Mouse (Mus musculus): Measurements from ENCODE around the gene E130218I03Rik. TPM values are rescaled to one million over a fixed set of nuclear protein-coding genes. Genes with fewer than 3 reads are reported as not detected.
A peak's percentile ranks its signal among the peaks of the same experiment; 100 is the strongest.

E130218I03Rik gene
- polyA plus RNA-seq, 2 experiments, result not detected

DNA sequence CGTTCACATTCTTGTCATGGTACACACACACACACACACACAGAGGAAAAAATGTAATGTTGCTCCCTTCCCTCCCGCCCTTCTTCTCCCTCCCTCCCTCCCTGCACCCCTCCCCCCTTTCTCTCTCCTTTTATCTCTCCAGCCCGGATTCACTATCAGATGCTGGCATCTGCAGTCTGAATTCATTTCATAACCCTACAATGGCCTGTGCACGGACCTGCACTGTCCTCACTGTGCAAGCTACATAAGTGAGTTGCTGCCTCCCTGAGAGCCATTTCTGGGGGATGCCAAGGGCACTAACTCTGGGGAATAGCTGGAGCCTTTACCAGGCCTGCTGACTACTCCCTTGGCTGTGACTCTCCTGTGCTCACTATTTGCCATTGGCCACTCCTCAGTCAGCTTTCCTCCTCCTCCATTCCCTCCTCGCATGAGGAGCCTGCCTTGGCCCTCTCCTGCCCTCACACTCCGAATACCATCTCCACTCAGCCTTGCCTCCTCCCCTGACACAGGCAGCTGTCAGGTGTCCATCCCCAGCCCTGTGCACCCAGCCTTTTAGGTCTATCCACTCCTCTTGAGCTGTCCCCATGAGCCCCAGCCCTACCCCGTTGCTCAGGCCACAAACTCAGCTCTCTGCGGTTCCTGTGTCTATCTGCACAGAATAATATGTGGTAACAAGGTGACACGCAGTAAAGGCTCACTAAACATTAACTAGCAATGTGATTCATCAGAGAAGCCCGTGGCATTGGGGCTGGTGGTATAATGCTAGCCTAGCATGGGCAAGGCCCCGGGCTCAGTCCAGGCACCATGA is 20.5 kb upstream of the E130218I03Rik start:
- Histone ChIP-seq H3K9ac (replicated peaks) (no peak overlapping the region), H3K9me3 (ENCODE audit: control insufficient read depth, low read length) (no peaks in the 10 kb centered on the region), H3K4me1 (replicated peaks; ENCODE audit: control insufficient read depth in 2 of 2, insufficient read depth in 2 of 2, low read length in 1 of 2) (peaks cover 0 to 4% of the 10 kb centered on the region in 2 experiments; a peak in 1 of 4 replicates), H3K4me3 (ENCODE audit: insufficient read depth in 1 of 2, low read depth in 2 of 2, low read length in 2 of 2) (no peak overlapping the region), H3K4me2 (ENCODE audit: low read depth) (no peak overlapping the region), H3K27ac (no peak overlapping the region), H3K27me3 (ENCODE audit: control insufficient read depth, insufficient read depth, low read length) (no peaks in the 10 kb centered on the region), H3K36me3 (replicated peaks; ENCODE audit: control insufficient read depth, insufficient read depth, low read depth) (no peaks in the 10 kb centered on the region)
- 39% methylated on average over 11 of the region's 11 CpGs for WGBS (ENCODE audit: insufficient replicate concordance)
- ATAC-seq (ENCODE audit: insufficient read depth) (peak; percentile 50; the same call in 1 of the 2 replicates), DNase-seq (ENCODE audit: low read depth in 3 of 3, low spot score in 3 of 3) (no peak)
- no peak for TF ChIP-seq EP300 (IDR thresholded peaks at IDR 0.05; ENCODE audit: low read depth)
- no peak for TF ChIP-seq CTCF (IDR thresholded peaks at IDR 0.05; ENCODE audit: low read depth)

DNA sequence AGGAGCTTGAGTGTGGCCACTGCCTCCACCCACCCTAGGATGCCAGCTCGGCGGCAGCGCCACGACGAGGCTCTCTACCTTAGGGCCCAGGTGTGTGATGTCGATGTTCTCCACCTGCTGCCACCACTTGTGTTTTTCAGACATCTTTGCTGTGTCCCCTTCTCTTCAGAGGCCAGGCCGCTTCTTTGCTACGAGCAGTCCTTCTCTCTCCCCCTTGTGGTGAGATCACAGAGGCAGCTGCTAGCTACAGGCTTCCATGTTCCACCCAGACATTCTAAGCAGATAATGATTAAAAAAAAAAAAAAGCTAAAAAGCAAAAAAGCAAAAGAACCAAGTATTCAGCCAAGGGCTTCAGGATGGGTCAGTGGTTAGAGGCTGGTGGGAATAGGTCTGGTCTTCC is 16.3 kb upstream of the E130218I03Rik start, which contains the start of gene Catsper4:
Catsper4 (minus strand) TSS at position 190 of the 400 bp plus-strand sequence.
- no peak; the same call in 1 of the 2 replicates for TF ChIP-seq CTCF (IDR thresholded peaks at IDR 0.05; ENCODE audit: low read depth)
- no peak within 1 kb of the TSS for H3K27ac ChIP-seq
- H3K4me2 ChIP-seq (ENCODE audit: low read depth), result no peak within 1 kb of the TSS
- DNase-seq (ENCODE audit: low read depth in 3 of 3, low spot score in 3 of 3), result no peak
- ATAC-seq (ENCODE audit: insufficient read depth), result no peak
- no peaks in the 10 kb centered on the region for H3K9me3 ChIP-seq (ENCODE audit: control insufficient read depth, low read length)
- H3K36me3 ChIP-seq (replicated peaks; ENCODE audit: control insufficient read depth, insufficient read depth, low read depth), result no peaks in the 10 kb centered on the region
- H3K9ac ChIP-seq (replicated peaks), result no peak within 1 kb of the TSS
- WGBS (ENCODE audit: insufficient replicate concordance), result 58% methylated on average over 8 of the region's 8 CpGs
- H3K4me3 ChIP-seq (ENCODE audit: insufficient read depth in 1 of 2, low read depth in 2 of 2, low read length in 2 of 2), result no peak within 1 kb of the TSS
- H3K27me3 ChIP-seq (ENCODE audit: control insufficient read depth, insufficient read depth, low read length), result no peaks in the 10 kb centered on the region
- peaks cover 0 to 4% of the 10 kb centered on the region in 2 experiments; a peak in 1 of 4 replicates for H3K4me1 ChIP-seq (replicated peaks; ENCODE audit: control insufficient read depth in 2 of 2, insufficient read depth in 2 of 2, low read length in 1 of 2)

DNA sequence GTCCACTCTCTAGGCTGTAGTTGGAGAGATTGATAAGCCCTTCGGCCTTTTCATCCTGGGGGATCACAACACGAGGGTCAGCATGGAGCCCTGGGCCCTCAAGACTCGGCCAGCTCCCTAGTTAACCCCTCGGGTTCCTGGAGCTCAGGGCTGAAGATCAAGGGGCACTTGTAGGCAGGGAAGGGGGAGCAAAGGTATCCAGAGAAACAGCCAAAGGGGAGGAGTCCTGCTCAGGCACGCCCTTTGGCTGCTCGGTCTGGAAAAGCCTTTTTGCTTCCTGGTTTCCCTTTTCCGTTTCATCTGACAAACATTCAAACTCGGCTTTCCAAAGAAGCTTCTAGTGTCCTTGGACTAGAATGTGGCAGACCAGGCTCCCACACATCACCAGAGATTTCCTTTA is 13.0 kb upstream of the E130218I03Rik start:
- Histone ChIP-seq H3K36me3 (replicated peaks; ENCODE audit: control insufficient read depth, insufficient read depth, low read depth) (no peaks in the 10 kb centered on the region), H3K4me2 (ENCODE audit: low read depth) (no peak overlapping the region), H3K9ac (replicated peaks) (no peak overlapping the region), H3K4me3 (ENCODE audit: insufficient read depth in 1 of 2, low read depth in 2 of 2, low read length in 2 of 2) (no peak overlapping the region), H3K4me1 (replicated peaks; ENCODE audit: control insufficient read depth in 2 of 2, insufficient read depth in 2 of 2, low read length in 1 of 2) (no peaks in the 10 kb centered on the region), H3K9me3 (ENCODE audit: control insufficient read depth, low read length) (no peaks in the 10 kb centered on the region), H3K27me3 (ENCODE audit: control insufficient read depth, insufficient read depth, low read length) (no peaks in the 10 kb centered on the region), H3K27ac (no peak overlapping the region)
- TF ChIP-seq CTCF (IDR thresholded peaks at IDR 0.05; ENCODE audit: low read depth) (no peak), EP300 (IDR thresholded peaks at IDR 0.05; ENCODE audit: low read depth) (no peak)
- 36% methylated on average over 8 of the region's 8 CpGs for WGBS (ENCODE audit: insufficient replicate concordance)
- ATAC-seq (ENCODE audit: insufficient read depth) (no peak), DNase-seq (ENCODE audit: low read depth in 3 of 3, low spot score in 3 of 3) (no peak)

DNA sequence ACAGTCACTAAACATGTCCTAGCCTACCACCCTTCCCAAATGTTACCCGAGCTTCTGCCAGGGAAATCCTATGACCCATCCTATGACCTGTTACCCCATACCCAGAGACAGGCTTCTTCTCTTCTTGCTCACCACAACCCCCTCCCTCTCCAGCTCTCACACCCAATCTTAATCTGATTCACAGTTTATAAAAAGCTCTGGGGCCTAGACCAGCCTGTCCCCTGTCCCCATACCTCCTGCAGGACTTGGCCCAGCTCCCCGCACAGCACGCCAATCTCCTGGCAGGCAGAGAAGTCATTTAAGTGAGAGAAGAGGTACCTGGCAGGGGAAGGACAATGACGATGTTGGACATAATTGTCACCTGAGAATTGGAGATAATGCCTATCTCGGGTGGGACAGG is 8.6 kb upstream of the E130218I03Rik start:
- 48% methylated on average over 5 of the region's 5 CpGs for WGBS (ENCODE audit: insufficient replicate concordance)
- ATAC-seq (ENCODE audit: insufficient read depth), result no peak
- Histone ChIP-seq H3K27ac (no peak overlapping the region), H3K4me1 (replicated peaks; ENCODE audit: control insufficient read depth in 2 of 2, insufficient read depth in 2 of 2, low read length in 1 of 2) (peaks cover 0 to 3% of the 10 kb centered on the region in 2 experiments; a peak in 2 of 4 replicates), H3K9ac (replicated peaks) (no peak overlapping the region), H3K9me3 (ENCODE audit: control insufficient read depth, low read length) (no peaks in the 10 kb centered on the region), H3K4me3 (ENCODE audit: insufficient read depth in 1 of 2, low read depth in 2 of 2, low read length in 2 of 2) (no peak overlapping the region), H3K36me3 (replicated peaks; ENCODE audit: control insufficient read depth, insufficient read depth, low read depth) (no peaks in the 10 kb centered on the region), H3K27me3 (ENCODE audit: control insufficient read depth, insufficient read depth, low read length) (peaks cover 2% of the 10 kb centered on the region; the same call in 1 of the 2 replicates), H3K4me2 (ENCODE audit: low read depth) (no peak overlapping the region)
- TF ChIP-seq CTCF (IDR thresholded peaks at IDR 0.05; ENCODE audit: low read depth) (no peak), EP300 (IDR thresholded peaks at IDR 0.05; ENCODE audit: low read depth) (no peak)
- DNase-seq (ENCODE audit: low read depth in 3 of 3, low spot score in 3 of 3), result no peak

DNA sequence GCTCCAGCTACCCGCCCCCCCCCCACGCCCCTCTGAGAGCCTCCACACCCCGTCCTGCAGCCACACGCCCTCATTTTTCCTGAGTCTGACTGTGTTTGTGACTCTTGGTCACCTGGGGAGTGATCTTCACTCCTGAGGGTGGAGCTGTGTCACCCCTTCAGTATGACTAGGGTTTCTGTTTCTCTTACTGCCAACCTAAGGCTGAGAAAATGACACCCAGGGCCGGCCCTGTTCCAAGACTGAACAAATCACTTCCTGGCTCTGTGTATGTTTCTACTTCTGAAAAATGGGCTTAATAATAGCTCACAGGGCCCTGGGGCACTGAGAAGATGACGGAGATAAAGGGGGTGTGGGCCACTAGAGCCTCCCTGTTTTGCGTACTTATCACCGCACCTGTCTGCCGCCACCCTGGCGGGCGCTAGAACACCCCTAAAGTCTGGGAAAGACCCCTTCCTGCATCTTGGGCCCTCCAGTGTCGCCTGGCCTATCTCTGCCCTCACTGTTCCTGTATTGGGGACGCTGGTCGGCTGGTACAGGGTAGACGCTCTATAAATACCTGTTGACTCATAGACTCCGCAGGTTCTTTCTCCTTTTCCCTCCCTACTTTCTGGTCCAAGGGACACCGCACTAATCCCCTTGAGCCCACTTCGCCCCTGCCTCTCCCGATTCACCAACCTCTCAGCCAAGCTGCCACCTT is 5.7 kb upstream of the E130218I03Rik start:
- no peak overlapping the region for H3K4me3 ChIP-seq (ENCODE audit: insufficient read depth in 1 of 2, low read depth in 2 of 2, low read length in 2 of 2)
- no peak for DNase-seq (ENCODE audit: low read depth in 3 of 3, low spot score in 3 of 3)
- no peaks in the 10 kb centered on the region for H3K36me3 ChIP-seq (replicated peaks; ENCODE audit: control insufficient read depth, insufficient read depth, low read depth)
- H3K9me3 ChIP-seq (ENCODE audit: control insufficient read depth, low read length), result no peaks in the 10 kb centered on the region
- peaks cover 2% of the 10 kb centered on the region; the same call in 1 of the 2 replicates for H3K27me3 ChIP-seq (ENCODE audit: control insufficient read depth, insufficient read depth, low read length)
- H3K27ac ChIP-seq, result no peak overlapping the region
- WGBS (ENCODE audit: insufficient replicate concordance), result 24% methylated on average over 19 of the region's 19 CpGs
- no peak for ATAC-seq (ENCODE audit: insufficient read depth)
- H3K4me1 ChIP-seq (replicated peaks; ENCODE audit: control insufficient read depth in 2 of 2, insufficient read depth in 2 of 2, low read length in 1 of 2), result peaks cover 0 to 3% of the 10 kb centered on the region in 2 experiments; a peak in 2 of 4 replicates
- H3K4me2 ChIP-seq (ENCODE audit: low read depth), result peak overlapping the region; percentile 9; the same call in 1 of the 2 replicates
- TF ChIP-seq CTCF (IDR thresholded peaks at IDR 0.05; ENCODE audit: low read depth), result no peak
- no peak for TF ChIP-seq EP300 (IDR thresholded peaks at IDR 0.05; ENCODE audit: low read depth)
- no peak overlapping the region for H3K9ac ChIP-seq (replicated peaks)
